Mouse (Mus musculus) CD8-positive naive resting alpha-beta T cell, adult 2 months (primary cell): Measurements from ENCODE around the gene Zfp672.
A peak's percentile ranks its signal among the peaks of the same experiment; 100 is the strongest.
"Not testable (repeated sequence)": the region's sequence is repeated elsewhere in the genome, so short reads cannot be mapped to it uniquely, and the experiment has no call there.

Experiments used
- DNase-seq, 2 experiments: peaks; one replicate each; pipeline ENCODE4 v3.0.0; 2022; ENCODE audit warnings: low read depth in 2 of 2, low spot score in 2 of 2

Gene Zfp672

GRCm38 (mm10) chr11:58326781-58327180 lies 3.4 kb downstream of the Zfp672 start:
- DNase-seq: peak in 1 of 2 experiments; percentile 33

- no peak for DNase-seq
These were observed 5.4 kb downstream of the Zfp672 start for GRCm38 (mm10) chr11:58324614-58325229.

GRCm38 (mm10) chr11:58323570-58324340 lies 6.4 kb downstream of the Zfp672 start:
- DNase-seq: no peak

GRCm38 (mm10) chr11:58322824-58323569 lies 7.1 kb downstream of the Zfp672 start:
- DNase-seq: peak; percentile 91 to 93

- no peak for DNase-seq
These were observed 13.3 kb downstream of the Zfp672 start for GRCm38 (mm10) chr11:58316768-58317390.

GRCm38 (mm10) chr11:58316344-58316743 lies 13.8 kb downstream of the Zfp672 start:
- DNase-seq: no peak

GRCm38 (mm10) chr11:58315536-58316168 lies 14.5 kb downstream of the Zfp672 start:
- DNase-seq: no peak

GRCm38 (mm10) chr11:58314069-58314468 lies 16.1 kb downstream of the Zfp672 start:
- no peak for DNase-seq

GRCm38 (mm10) chr11:58308661-58309060 lies 21.5 kb downstream of the Zfp672 start:
- DNase-seq: no peak

- DNase-seq: peak; percentile 53 to 65
These were observed 22.6 kb downstream of the Zfp672 start for GRCm38 (mm10) chr11:58307411-58308080.

- DNase-seq: peak; percentile 74 to 75
These were observed 23.3 kb downstream of the Zfp672 start, which contains the start of gene Zfp692 for GRCm38 (mm10) chr11:58306860-58307308. TSS of gene Zfp692 (plus strand) at chr11:58307069.

- DNase-seq: not testable (repeated sequence)
These were observed 24.8 kb downstream of the Zfp672 start for GRCm38 (mm10) chr11:58305299-58305698.

- DNase-seq: no peak
These were observed 26.5 kb downstream of the Zfp672 start for GRCm38 (mm10) chr11:58303594-58303993.

- no peak for DNase-seq
These were observed 27.2 kb downstream of the Zfp672 start for GRCm38 (mm10) chr11:58302774-58303445.

- peak; percentile 97 to 99 for DNase-seq
These were observed 28.0 kb downstream of the Zfp672 start for GRCm38 (mm10) chr11:58301837-58302754.

GRCm38 (mm10) chr11:58301057-58301456 lies 29.1 kb downstream of the Zfp672 start:
- DNase-seq: peak; percentile 69 to 74

- no peak for DNase-seq
These were observed 32.7 kb downstream of the Zfp672 start for GRCm38 (mm10) chr11:58297396-58297795.

GRCm38 (mm10) chr11:58292791-58293190 lies 37.3 kb downstream of the Zfp672 start:
- DNase-seq: no peak

GRCm38 (mm10) chr11:58290812-58291211 lies 39.3 kb downstream of the Zfp672 start:
- DNase-seq: no peak
